Mouse (Mus musculus) ES-E14 (cell line): Measurements from ENCODE around the gene Slc50a1.

Source experiments
- HCFC1 ChIP-seq: IDR thresholded peaks from 2 replicates; pipeline ENCODE4 v1.6.1; 2012; ENCODE audit warnings: low read length, inconsistent platforms, borderline replicate concordance; ENCODE audit not compliant: insufficient read depth
- MAFK ChIP-seq: IDR thresholded peaks from 2 replicates; pipeline ENCODE4 v1.6.1; 2014; ENCODE audit warnings: mild to moderate bottlenecking, low read depth, low read length, inconsistent platforms; ENCODE audit not compliant: insufficient read depth
- ZC3H11A ChIP-seq: IDR thresholded peaks from 2 replicates; pipeline ENCODE4 v1.6.1; 2012; ENCODE audit warnings: low read depth, mild to moderate bottlenecking, inconsistent platforms, low read length, borderline replicate concordance
- ZNF384 ChIP-seq: IDR thresholded peaks from 2 replicates; pipeline ENCODE4 v1.6.1; 2012; ENCODE audit warnings: low read depth, low read length, inconsistent platforms

DNA sequence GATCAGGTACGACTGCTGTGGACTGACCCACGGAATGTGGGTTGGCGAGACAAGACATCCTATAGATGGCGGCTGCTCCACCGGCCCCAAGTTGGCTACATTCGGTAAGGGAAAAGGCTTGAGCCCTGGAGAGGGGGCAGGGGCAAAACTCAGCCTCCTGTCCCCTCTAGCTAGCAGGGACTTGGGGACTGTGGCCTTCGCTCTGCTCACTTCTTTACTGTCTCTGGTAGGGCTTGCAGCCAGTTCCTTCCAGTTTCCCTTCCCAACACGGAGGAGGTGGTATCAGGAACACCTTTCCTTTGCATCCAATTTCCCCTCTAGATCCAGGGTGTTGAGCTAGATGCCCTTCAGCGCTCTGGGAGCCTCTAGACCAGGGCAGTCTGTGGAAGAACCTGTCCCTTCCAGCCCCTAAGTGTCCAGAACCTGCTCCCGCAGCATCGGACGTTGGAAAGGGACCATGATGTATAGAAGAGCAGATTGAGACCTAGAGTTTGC is 45.0 kb downstream of the Slc50a1 start:
- TF ChIP-seq HCFC1 (no peak), ZNF384 (no peak), ZC3H11A (no peak), MAFK (no peak)
